Mouse (Mus musculus): ENCODE measurements around the gene Cfap52.

Cfap52 gene

GRCm38 (mm10) chr11:67925000-67925399 lies 40.5 kb downstream of the Cfap52 start:
- DNase-seq = peak; percentile 10 to 17

- DNase-seq = no peak
Measured at GRCm38 (mm10) chr11:67923720-67924119, 41.7 kb downstream of the Cfap52 start.

- DNase-seq = peak; percentile 9 to 50
Measured at GRCm38 (mm10) chr11:67922755-67923125, 42.7 kb downstream of the Cfap52 start.

DNA sequence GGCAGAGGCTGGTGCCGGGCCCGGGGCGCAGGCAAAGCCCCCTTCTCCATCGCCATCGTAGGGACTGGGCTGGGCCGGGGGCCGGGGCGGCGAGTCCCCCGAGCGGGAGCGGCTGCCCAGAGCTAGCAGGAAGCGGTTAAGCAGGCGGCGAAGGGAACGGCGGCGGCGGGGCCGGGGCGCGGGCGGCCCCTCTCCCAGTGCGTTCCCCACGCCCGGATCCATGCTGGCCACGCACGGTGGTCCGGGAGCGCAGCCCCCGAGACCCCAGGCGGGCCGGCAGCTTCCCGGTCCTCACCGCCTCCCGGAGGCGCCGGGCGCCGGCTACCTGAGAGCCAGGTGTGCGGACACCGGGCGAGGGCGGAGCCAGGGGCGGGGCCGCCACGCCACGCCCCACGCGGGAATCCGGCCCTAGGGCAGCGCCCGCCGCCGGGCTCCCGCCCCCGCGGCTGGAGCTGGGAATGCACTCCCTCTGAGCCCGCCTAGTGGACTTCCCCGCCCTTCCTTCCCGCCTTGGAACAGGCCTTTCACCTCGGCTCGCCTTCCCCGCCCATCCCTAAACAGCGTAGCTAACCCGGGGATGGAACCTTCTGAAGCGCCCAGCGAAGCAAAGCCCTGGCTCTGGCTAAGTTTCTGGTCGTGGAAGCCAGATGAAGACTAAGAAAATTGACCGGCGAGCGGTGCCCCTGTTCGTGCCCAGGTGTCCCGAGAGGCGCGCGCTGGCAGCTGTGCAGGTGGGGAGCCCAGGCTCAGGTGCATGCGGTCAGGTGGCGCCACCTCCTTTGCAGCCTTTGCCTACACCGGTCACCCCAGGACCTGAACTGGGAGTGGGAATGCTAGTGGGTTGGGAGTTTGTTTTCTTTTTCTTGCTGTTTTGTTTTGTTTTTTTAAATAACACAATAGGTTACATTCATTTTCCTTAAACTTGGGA lies 43.4 kb downstream of the Cfap52 start, which contains the start of gene Usp43:
Gene Usp43 (minus strand): TSS at position 327 of the 928 bp plus-strand sequence.
- DNase-seq = peak; percentile 37 to 54

DNA sequence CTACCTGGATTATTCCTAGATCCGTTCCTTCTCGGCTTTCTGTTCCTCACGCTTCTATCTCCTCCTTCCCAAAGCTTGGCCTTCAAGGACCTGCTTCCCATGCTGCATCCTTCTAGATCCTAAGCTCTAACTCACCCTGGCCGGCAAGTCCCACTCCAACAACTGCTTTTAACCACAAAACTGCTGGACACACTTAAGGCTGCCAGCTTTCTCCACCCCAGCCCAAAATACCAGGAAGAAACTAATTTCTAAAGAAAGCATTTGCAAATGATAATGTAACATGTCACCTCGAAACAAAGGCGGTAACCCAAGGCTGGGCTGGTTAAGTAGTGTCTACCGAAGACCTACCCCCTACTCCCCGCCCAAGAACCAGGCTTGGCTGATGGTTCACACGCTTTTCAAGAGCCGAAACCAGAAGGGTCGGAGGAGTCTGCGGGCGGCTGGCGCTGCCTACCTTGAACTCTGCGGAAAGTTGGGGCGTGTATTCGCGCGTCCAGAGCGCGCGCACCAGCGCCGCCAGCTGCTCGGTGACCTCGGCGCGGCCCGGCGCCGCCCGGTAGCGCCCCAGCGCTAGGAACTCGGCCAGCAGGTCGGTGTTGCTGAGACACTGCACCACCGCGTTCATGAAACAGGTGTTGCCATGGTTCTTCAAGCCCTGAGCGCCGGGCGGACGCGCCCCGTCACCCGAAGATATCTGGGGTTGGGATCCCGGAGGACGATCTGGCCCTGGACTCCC lies 44.2 kb downstream of the Cfap52 start:
- DNase-seq = peak; percentile 25 to 30

DNA sequence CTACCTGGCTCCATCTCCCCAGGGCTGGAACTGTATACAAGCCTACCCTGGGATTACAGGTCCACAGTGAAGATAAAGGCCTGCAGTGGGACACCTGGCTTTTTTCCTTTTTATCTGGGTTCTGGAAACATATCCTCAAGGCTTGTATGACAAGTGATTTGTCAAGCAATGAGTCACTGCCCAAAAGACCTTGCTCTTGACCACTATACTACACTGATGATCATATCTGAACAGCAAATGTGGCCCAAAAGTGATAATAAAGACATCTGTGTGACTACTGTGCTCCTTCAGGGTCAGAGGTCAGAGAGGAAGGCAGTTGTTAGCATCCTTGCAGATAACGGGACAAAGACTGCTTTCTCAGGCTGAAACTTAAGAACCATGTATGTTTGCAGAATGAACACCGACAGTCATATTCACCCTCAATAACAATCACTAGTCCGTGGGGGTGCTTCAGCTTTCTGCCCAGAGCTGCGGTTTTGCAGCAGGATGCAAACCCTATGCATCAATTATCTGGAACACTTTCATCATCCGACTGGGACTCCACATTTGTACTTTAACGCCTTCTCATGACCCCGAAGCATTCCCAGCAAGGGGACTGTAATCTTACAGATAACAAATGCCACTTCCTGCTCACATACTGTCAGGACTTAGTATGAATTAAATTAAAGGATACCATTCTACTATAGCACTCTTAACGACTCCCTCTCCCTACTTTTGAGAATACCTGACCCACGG lies 45.1 kb downstream of the Cfap52 start:
- no peak for DNase-seq

DNA sequence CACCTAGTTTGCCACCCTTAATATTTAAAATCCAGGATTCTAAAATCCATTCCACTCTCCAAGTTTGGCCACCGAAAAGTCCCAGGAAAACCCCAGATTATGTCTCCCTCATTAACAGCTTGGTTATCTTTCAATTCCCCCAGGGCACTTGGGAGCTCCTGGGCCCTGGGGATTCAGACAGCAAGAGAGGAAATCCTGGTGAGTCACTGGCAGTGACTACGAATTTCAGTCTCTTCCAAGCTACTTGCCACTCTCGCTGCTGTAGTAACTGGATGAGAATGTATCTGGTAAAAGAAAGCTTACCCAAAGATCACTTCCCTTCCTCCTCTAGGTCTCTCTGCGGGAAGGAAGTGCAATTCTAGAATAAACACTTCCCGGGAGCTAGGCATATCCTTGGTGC lies 45.9 kb downstream of the Cfap52 start:
- DNase-seq = no peak

- no peak for DNase-seq
Measured at GRCm38 (mm10) chr11:67917126-67917525, 48.3 kb downstream of the Cfap52 start.

GRCm38 (mm10) chr11:67911074-67911473 lies 54.4 kb downstream of the Cfap52 start:
- DNase-seq = no peak

GRCm38 (mm10) chr11:67903756-67904155 lies 61.7 kb downstream of the Cfap52 start:
- DNase-seq = no peak

DNA sequence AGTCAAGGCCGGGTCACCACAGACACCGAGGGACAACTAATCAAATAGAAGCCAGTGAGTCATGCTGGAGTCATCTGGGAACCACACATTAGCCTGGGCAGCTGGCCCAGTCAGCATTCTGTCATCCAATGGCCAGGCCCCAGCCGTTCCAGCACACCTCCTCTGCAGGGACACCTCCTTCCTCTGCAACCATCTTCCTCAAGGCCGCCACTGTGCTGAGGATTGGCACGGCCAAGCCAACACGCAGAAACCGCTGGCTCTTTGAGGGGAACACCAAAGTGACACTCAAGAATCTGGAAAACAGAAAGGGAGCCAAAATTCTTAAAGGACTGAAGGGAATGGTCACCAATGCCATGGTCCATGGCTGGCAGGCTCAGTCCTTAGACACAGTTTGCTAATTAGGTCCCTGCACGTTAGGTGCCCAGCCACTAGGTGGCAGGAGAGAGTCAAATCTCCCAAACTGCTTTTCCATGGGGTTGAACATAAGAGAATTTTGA lies 68.3 kb downstream of the Cfap52 start:
- DNase-seq = peak; percentile 58 to 75

DNA sequence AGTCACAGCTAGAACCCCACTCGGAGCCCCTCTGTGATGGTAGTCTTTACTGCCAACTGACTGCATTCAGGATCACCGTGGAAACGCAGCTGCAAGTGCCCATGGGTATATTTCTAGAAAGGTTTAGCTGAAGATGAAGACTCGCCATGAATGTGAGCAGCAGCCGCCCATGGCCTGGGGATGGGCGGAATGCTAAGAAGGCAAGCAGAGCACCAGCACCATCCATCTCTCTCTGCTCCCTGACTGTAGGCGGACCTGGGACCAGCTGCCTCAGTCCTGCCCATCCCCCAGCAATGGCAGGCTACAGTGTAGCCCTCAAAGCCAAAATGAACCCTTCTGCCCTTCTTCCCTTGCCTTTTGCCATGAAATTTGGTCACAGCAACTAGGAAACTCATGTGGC lies 69.8 kb downstream of the Cfap52 start:
- no peak for DNase-seq

DNA sequence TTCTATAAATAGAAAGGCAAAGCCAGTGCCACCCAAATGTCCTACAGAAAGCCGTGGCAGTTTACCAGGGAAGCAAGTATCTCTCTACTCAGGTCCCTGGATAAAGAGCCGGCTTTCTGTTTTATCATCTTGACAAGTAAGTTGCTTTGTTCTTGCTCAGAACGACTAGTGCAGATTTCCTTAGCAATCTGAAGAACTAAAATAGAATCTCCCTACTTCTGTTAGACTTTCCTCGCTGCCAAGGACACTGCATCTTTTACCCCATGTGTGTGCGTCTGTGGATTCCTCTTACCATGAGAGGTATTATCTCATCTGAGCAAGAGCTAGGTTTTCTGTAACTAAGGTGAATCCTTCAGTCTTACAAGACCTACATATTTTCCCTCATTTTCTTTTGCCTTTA lies 76.9 kb downstream of the Cfap52 start:
- DNase-seq = no peak

GRCm38 (mm10) chr11:67885921-67886320 lies 79.5 kb downstream of the Cfap52 start:
- no peak for DNase-seq
